Comparison of ENCODE assay signal across 10 mouse cellular contexts in genomic region chr10:61610650-61611235, GRCm38 (mm10). TPM values are rescaled to one million over a fixed set of nuclear protein-coding genes. Genes with fewer than 3 reads are reported as not detected.
A peak's percentile ranks its signal among the peaks of the same experiment; 100 is the strongest.
DNase-seq lines count a peak whose midpoint lies in the region; ATAC-seq and TF ChIP-seq lines count a peak whose summit lies in the region.
"Had no signal": no experiment of that assay in that cellular context is flagged by ENCODE, and none has a peak within 500 bp of the region (broad histone marks: within the 10 kb centered on the region; RNA-seq: fewer than 3 reads in every experiment).

No protein-coding gene starts in this region.

- H3K27ac ChIP-seq in heart, postnatal 0 days (ENCODE audit: low read depth) = no peak overlapping the region
- H3K27ac ChIP-seq in heart, embryonic 11.5 days (ENCODE audit: low read depth, low read length) = no peak overlapping the region
- no peak overlapping the region for H3K27ac ChIP-seq in limb, embryonic 11.5 days (replicated peaks; ENCODE audit: low read depth, low read length)

- DNase-seq in heart, postnatal 0 days (ENCODE audit: low spot score) = no peak
- DNase-seq in 3T3-L1 (ENCODE audit: low read depth, low spot score) = peak; percentile 97
- peak; percentile 49 for DNase-seq in adrenal gland, postnatal 25 days
- DNase-seq in limb, embryonic 11.5 days (ENCODE audit: low spot score) = peak; percentile 61
- DNase-seq in frontal cortex, postnatal 36 days (ENCODE audit: low spot score in 2 of 2) = no peak
- no peak for DNase-seq in cerebellum, postnatal 10 days
- no peak for DNase-seq in ovary, adult 18-20 months (ENCODE audit: low spot score)
- DNase-seq: right cerebral cortex, adult 18-20 months had no signal

- WGBS in heart, postnatal 0 days = 52% methylated on average over 8 of the region's 8 CpGs
- WGBS in heart, embryonic 11.5 days (ENCODE audit: insufficient replicate concordance) = 64% methylated on average over 8 of the region's 8 CpGs
- WGBS in limb, embryonic 11.5 days = 47% methylated on average over 8 of the region's 8 CpGs

- no peak overlapping the region for H3K4me2 ChIP-seq in heart, postnatal 0 days (ENCODE audit: low read depth, low read length)
- no peak overlapping the region for H3K4me2 ChIP-seq in heart, embryonic 11.5 days
- H3K4me2 ChIP-seq in limb, embryonic 11.5 days (ENCODE audit: low read depth, severe bottlenecking) = no peak overlapping the region

- H3K27me3 ChIP-seq in heart, postnatal 0 days (ENCODE audit: control insufficient read depth, insufficient read depth, low read length) = 0 out of 2 replicates have a peak, but pooled peaks cover 3% of the 10 kb centered on the region
- H3K27me3 ChIP-seq in heart, embryonic 11.5 days (ENCODE audit: control insufficient read depth, insufficient read depth, low read length) = no peaks in the 10 kb centered on the region; the same call in 1 of the 2 replicates
- H3K27me3 ChIP-seq in limb, embryonic 11.5 days (ENCODE audit: control insufficient read depth, insufficient read depth, low read length) = no peaks in the 10 kb centered on the region

- no peaks in the 10 kb centered on the region for H3K9me3 ChIP-seq in heart, postnatal 0 days (replicated peaks; ENCODE audit: control insufficient read depth, low read length)
- H3K9me3 ChIP-seq in heart, embryonic 11.5 days (replicated peaks; ENCODE audit: control insufficient read depth, low read length) = no peaks in the 10 kb centered on the region
- H3K9me3 ChIP-seq in limb, embryonic 11.5 days (ENCODE audit: control insufficient read depth, low read length) = no peaks in the 10 kb centered on the region

- TF ChIP-seq CTCF in heart, postnatal 0 days (IDR thresholded peaks at IDR 0.05; ENCODE audit: low read depth) = peak; percentile 44

- ATAC-seq in heart, postnatal 0 days (ENCODE audit: insufficient read depth, low read depth) = no peak
- ATAC-seq in heart, embryonic 11.5 days (replicated peaks; ENCODE audit: insufficient number of reproducible peaks, low FRiP score, low TSS enrichment) = no peak
- ATAC-seq in limb, embryonic 11.5 days (ENCODE audit: insufficient number of reproducible peaks, low FRiP score, low TSS enrichment, low read depth) = peak; percentile 44; the same call in 1 of the 2 replicates

- no peak overlapping the region for H3K4me3 ChIP-seq in heart, postnatal 0 days (ENCODE audit: low read depth, low read length)
- H3K4me3 ChIP-seq in heart, embryonic 11.5 days (ENCODE audit: low read depth, low read length) = no peak overlapping the region
- no peak overlapping the region for H3K4me3 ChIP-seq in limb, embryonic 11.5 days (ENCODE audit: low read depth, low read length)

- TF ChIP-seq EP300 in heart, postnatal 0 days (IDR thresholded peaks at IDR 0.05; ENCODE audit: low read depth) = no peak

- H3K4me1 ChIP-seq in heart, postnatal 0 days (ENCODE audit: control insufficient read depth, insufficient read depth) = no peaks in the 10 kb centered on the region
- no peaks in the 10 kb centered on the region for H3K4me1 ChIP-seq in heart, embryonic 11.5 days (ENCODE audit: control insufficient read depth, insufficient read depth, low read length)
- no peaks in the 10 kb centered on the region for H3K4me1 ChIP-seq in limb, embryonic 11.5 days (ENCODE audit: control insufficient read depth, insufficient read depth, low read length)

- no peak overlapping the region for H3K9ac ChIP-seq in heart, postnatal 0 days (replicated peaks; ENCODE audit: low read depth, low read length)
- H3K9ac ChIP-seq in heart, embryonic 11.5 days (ENCODE audit: low read depth, low read length) = no peak overlapping the region
- no peak overlapping the region for H3K9ac ChIP-seq in limb, embryonic 11.5 days (ENCODE audit: low read length)

- no peaks in the 10 kb centered on the region for H3K36me3 ChIP-seq in heart, postnatal 0 days (replicated peaks; ENCODE audit: control insufficient read depth, insufficient read depth, low read length)
- H3K36me3 ChIP-seq in heart, embryonic 11.5 days (ENCODE audit: control insufficient read depth, insufficient read depth, low read length) = no peaks in the 10 kb centered on the region
- H3K36me3 ChIP-seq in limb, embryonic 11.5 days (ENCODE audit: control insufficient read depth, insufficient read depth, low read length) = no peaks in the 10 kb centered on the region

RNA-seq across cellular contexts. Expression of gene Npffr1, which starts 15.5 kb away (rescaled TPM):
- total RNA-seq in heart, postnatal 0 days (2014; rRNA removed; ENCODE audit: low replicate concordance) = not detected in 2 replicates
- polyA plus RNA-seq in heart, postnatal 0 days (2015; fragmentation: Nextera tagmentation; extraction: Ambion mirVana) = 0.05 TPM in 1 of 2 replicates, not detected in the other
- polyA plus RNA-seq in heart, embryonic 11.5 days (2014; fragmentation: Nextera tagmentation; extraction: Ambion mirVana) = 0.13 and 0.15 TPM in 2 replicates
- 0.21 and 0.24 TPM in 2 replicates for total RNA-seq in adrenal gland, postnatal 25 days (2021)
- polyA plus RNA-seq in limb, embryonic 11.5 days (2014; fragmentation: Nextera tagmentation; extraction: Ambion mirVana) = not detected in 2 replicates
- polyA plus RNA-seq: liver, embryonic 16.5 days had no signal

RNA-seq across cellular contexts. Expression of gene Ppa1, which starts 37.6 kb away (rescaled TPM):
- 28.2 and 35.5 TPM in 2 replicates for total RNA-seq in heart, postnatal 0 days (2014; rRNA removed; ENCODE audit: low replicate concordance)
- polyA plus RNA-seq in heart, postnatal 0 days (2015; fragmentation: Nextera tagmentation; extraction: Ambion mirVana) = 53.0 and 54.8 TPM in 2 replicates
- polyA plus RNA-seq in heart, embryonic 11.5 days (2014; fragmentation: Nextera tagmentation; extraction: Ambion mirVana) = 158 and 160 TPM in 2 replicates
- total RNA-seq in adrenal gland, postnatal 25 days (2021) = 107 and 153 TPM in 2 replicates
- 314 and 321 TPM in 2 replicates for polyA plus RNA-seq in limb, embryonic 11.5 days (2014; fragmentation: Nextera tagmentation; extraction: Ambion mirVana)

Comparison
In these comparisons a context has a peak if more than half of its experiments do, and no peak if none do; other contexts are left out.
1. DNase-seq: peak in 3T3-L1 (single experiment), adrenal gland, postnatal 25 days (single experiment) and limb, embryonic 11.5 days (single experiment); none in heart, postnatal 0 days (single experiment), frontal cortex, postnatal 36 days (0 of 2), cerebellum, postnatal 10 days (0 of 2) and ovary, adult 18-20 months (single experiment).